Mouse (Mus musculus) adrenal gland, postnatal 36 days (tissue): ENCODE measurements around the gene Prr5l. TPM values are rescaled to one million over a fixed set of nuclear protein-coding genes. Genes with fewer than 3 reads are reported as not detected.

Experiments used
- total RNA-seq, 2 experiments: library from RNA; stranded (reverse); gene quantifications; 2 replicates each; pipeline ENCODE4 v1.2.3; 2021

The Prr5l gene
- total RNA-seq, 2 experiments from 2014 or later: 4.5 to 5.2 TPM

Other genes starting within 250 kb of the Prr5l start
- gene Rag1, start 233.5 kb downstream of the Prr5l start, total RNA-seq: not detected
- 10 to 100 TPM; 19.7 to 34.6 TPM for gene B230118H07Rik, start 233.5 kb downstream of the Prr5l start, total RNA-seq
- gene Traf6, start 204.6 kb downstream of the Prr5l start, total RNA-seq: 10 to 100 TPM; 19.2 to 20.6 TPM
- 10 to 100 TPM; 39.0 to 48.7 TPM for gene Commd9, start 3.2 kb upstream of the Prr5l start, total RNA-seq